Comparison of ENCODE assay signal across 21 mouse cellular contexts in the genomic region with DNA sequence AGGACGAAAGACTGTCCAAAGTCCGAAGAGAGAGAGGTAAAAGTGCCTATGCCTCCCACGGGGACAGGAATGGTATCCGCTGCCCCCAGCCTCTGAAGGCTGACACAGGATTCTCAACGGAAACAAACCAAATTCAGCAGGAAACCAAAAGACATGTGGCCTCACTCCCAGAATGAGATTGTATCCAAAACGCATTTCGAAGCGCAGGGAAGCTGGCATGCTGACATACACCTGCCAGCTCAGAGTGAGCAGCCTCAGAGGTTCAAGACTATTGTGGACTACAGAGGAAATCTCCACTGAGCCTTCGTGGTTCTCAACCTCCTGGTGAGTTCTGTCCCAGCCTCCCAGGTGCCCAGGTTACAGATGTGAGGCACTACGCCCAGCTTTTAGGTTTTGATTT. TPM values are rescaled to one million over a fixed set of nuclear protein-coding genes. Genes with fewer than 3 reads are reported as not detected.
DNase-seq lines count a peak whose midpoint lies in the region; ATAC-seq lines count a peak whose summit lies in the region.
"Had no signal": no experiment of that assay in that cellular context is flagged by ENCODE, and none has a peak within 500 bp of the region (broad histone marks: within the 10 kb centered on the region; RNA-seq: fewer than 3 reads in every experiment).

No protein-coding gene starts in this region.

- no peaks in the 10 kb centered on the region for H3K27me3 ChIP-seq in heart, embryonic 11.5 days (ENCODE audit: control insufficient read depth, insufficient read depth, low read length)
- no peaks in the 10 kb centered on the region for H3K27me3 ChIP-seq in forebrain, embryonic 14.5 days (replicated peaks; ENCODE audit: control insufficient read depth, insufficient read depth, low read length)
- no peaks in the 10 kb centered on the region for H3K27me3 ChIP-seq in limb, embryonic 10.5 days (ENCODE audit: low read depth, poor library complexity, severe bottlenecking)
- H3K27me3 ChIP-seq: CH12.LX; embryonic facial prominence, embryonic 13.5 days; forebrain, embryonic 12.5 days; heart, embryonic 15.5 days; hindbrain, embryonic 13.5 days; intestine, embryonic 15.5 days; Patski had no signal

- 73% methylated on average over 10 of the region's 10 CpGs for WGBS in heart, embryonic 11.5 days (ENCODE audit: insufficient replicate concordance)
- WGBS in forebrain, embryonic 14.5 days, result 85% methylated on average over 10 of the region's 10 CpGs
- 87% methylated on average over 10 of the region's 10 CpGs for WGBS in limb, embryonic 10.5 days

- no peak overlapping the region for H3K4me3 ChIP-seq in heart, embryonic 11.5 days (ENCODE audit: low read depth, low read length)
- no peak overlapping the region for H3K4me3 ChIP-seq in forebrain, embryonic 14.5 days (ENCODE audit: low read depth, low read length)
- no peak overlapping the region for H3K4me3 ChIP-seq in limb, embryonic 10.5 days
- H3K4me3 ChIP-seq: embryonic facial prominence, embryonic 13.5 days; forebrain, embryonic 12.5 days; heart, embryonic 10.5 days; heart, embryonic 15.5 days; hindbrain, embryonic 13.5 days; intestine, embryonic 15.5 days had no signal

- no peak overlapping the region for H3K27ac ChIP-seq in heart, embryonic 11.5 days (ENCODE audit: low read depth, low read length)
- no peak overlapping the region for H3K27ac ChIP-seq in forebrain, embryonic 14.5 days (ENCODE audit: low read depth, low read length)
- no peak overlapping the region for H3K27ac ChIP-seq in limb, embryonic 10.5 days
- H3K27ac ChIP-seq: embryonic facial prominence, embryonic 13.5 days; forebrain, embryonic 12.5 days; heart, embryonic 10.5 days; heart, embryonic 15.5 days; hindbrain, embryonic 13.5 days; intestine, embryonic 15.5 days had no signal

- no peaks in the 10 kb centered on the region for H3K9me3 ChIP-seq in heart, embryonic 11.5 days (replicated peaks; ENCODE audit: control insufficient read depth, low read length)
- H3K9me3 ChIP-seq in forebrain, embryonic 14.5 days (replicated peaks; ENCODE audit: control insufficient read depth, low read length), result no peaks in the 10 kb centered on the region
- H3K9me3 ChIP-seq in limb, embryonic 10.5 days (replicated peaks), result no peaks in the 10 kb centered on the region
- H3K9me3 ChIP-seq: forebrain, embryonic 12.5 days; heart, embryonic 10.5 days; heart, embryonic 15.5 days; hindbrain, embryonic 13.5 days; intestine, embryonic 15.5 days had no signal

- DNase-seq in heart, adult 11 months, result peak; percentile 42
- DNase-seq in cerebellum, adult 18-20 months, result peak; percentile 37 to 42
- peak; percentile 41 for DNase-seq in cerebellum, adult 9-11 months
- DNase-seq in cerebellum, postnatal 36 days, result peak; percentile 30 to 36
- DNase-seq in forebrain, embryonic 14.5 days (ENCODE audit: low spot score), result no peak
- no peak for DNase-seq in limb, embryonic 10.5 days (ENCODE audit: low spot score)
- DNase-seq: adrenal gland, postnatal 14 days; gastrocnemius, postnatal 36 days; heart, adult 18-20 months; heart, postnatal 14 days; kidney, adult 18-20 months had no signal

- H3K36me3 ChIP-seq in heart, embryonic 11.5 days (ENCODE audit: control insufficient read depth, insufficient read depth, low read length), result no peaks in the 10 kb centered on the region
- no peaks in the 10 kb centered on the region for H3K36me3 ChIP-seq in forebrain, embryonic 14.5 days (ENCODE audit: control insufficient read depth, insufficient read depth, low read length)
- no peaks in the 10 kb centered on the region for H3K36me3 ChIP-seq in limb, embryonic 10.5 days
- H3K36me3 ChIP-seq: embryonic facial prominence, embryonic 13.5 days; forebrain, embryonic 12.5 days; heart, embryonic 10.5 days; heart, embryonic 15.5 days; hindbrain, embryonic 13.5 days; intestine, embryonic 15.5 days had no signal

- H3K4me1 ChIP-seq in heart, embryonic 11.5 days (ENCODE audit: control insufficient read depth, insufficient read depth, low read length), result no peaks in the 10 kb centered on the region
- H3K4me1 ChIP-seq in forebrain, embryonic 14.5 days (ENCODE audit: control insufficient read depth, insufficient read depth, low read length), result peaks cover 3% of the 10 kb centered on the region; the same call in 1 of the 2 replicates
- peaks cover 2% of the 10 kb centered on the region; the same call in 1 of the 2 replicates for H3K4me1 ChIP-seq in limb, embryonic 10.5 days
- H3K4me1 ChIP-seq: forebrain, embryonic 12.5 days; heart, embryonic 10.5 days; heart, embryonic 15.5 days; intestine, embryonic 15.5 days had no signal

- H3K9ac ChIP-seq in heart, embryonic 11.5 days (ENCODE audit: low read depth, low read length), result no peak overlapping the region
- H3K9ac ChIP-seq in forebrain, embryonic 14.5 days (ENCODE audit: low read length), result no peak overlapping the region
- H3K9ac ChIP-seq: embryonic facial prominence, embryonic 13.5 days; forebrain, embryonic 12.5 days; heart, embryonic 15.5 days; hindbrain, embryonic 13.5 days; intestine, embryonic 15.5 days had no signal

- no peak overlapping the region for H3K4me2 ChIP-seq in heart, embryonic 11.5 days
- H3K4me2 ChIP-seq in forebrain, embryonic 14.5 days (ENCODE audit: low read length), result no peak overlapping the region
- H3K4me2 ChIP-seq: embryonic facial prominence, embryonic 13.5 days; forebrain, embryonic 12.5 days; heart, embryonic 15.5 days; hindbrain, embryonic 13.5 days; intestine, embryonic 15.5 days had no signal

- no peak for ATAC-seq in heart, embryonic 11.5 days (replicated peaks; ENCODE audit: insufficient number of reproducible peaks, low FRiP score, low TSS enrichment)
- no peak for ATAC-seq in forebrain, embryonic 14.5 days
- ATAC-seq: activated CD4-positive, CD25-positive, alpha-beta regulatory T cell, adult 4 months; intestine, embryonic 15.5 days; Patski had no signal

RNA-seq across cellular contexts. Expression of a gene that starts 29.0 kb away (rescaled TPM):
- 0.66 and 0.96 TPM in 2 replicates for polyA plus RNA-seq in heart, embryonic 11.5 days (2014; fragmentation: Nextera tagmentation; extraction: Ambion mirVana)
- polyA plus RNA-seq in forebrain, embryonic 14.5 days (2014; fragmentation: Nextera tagmentation; extraction: Ambion mirVana), result 3.6 and 7.2 TPM in 2 replicates
- 1.0 and 1.2 TPM in 2 replicates for polyA plus RNA-seq in limb, embryonic 10.5 days (2016; fragmentation: Nextera tagmentation; extraction: Ambion mirVana)

Comparison
In these comparisons a context has a peak if more than half of its experiments do, and no peak if none do; other contexts are left out.
1. DNase-seq: peak in heart, adult 11 months (single experiment), cerebellum, adult 18-20 months (2 of 2), cerebellum, adult 9-11 months (single experiment) and cerebellum, postnatal 36 days (2 of 2); none in forebrain, embryonic 14.5 days (single experiment) and limb, embryonic 10.5 days (single experiment).